Mouse (Mus musculus) liver, embryonic 14.5 days (tissue): ENCODE results near the gene Trib3. TPM values are rescaled to one million over a fixed set of nuclear protein-coding genes. Genes with fewer than 3 reads are reported as not detected.

ENCODE experiments used
- ATAC-seq: fragments of 200-750 bp; cut with Nextera tagmentation; 2 replicates; pipeline ENCODE4 v1.8.0; 2017; ENCODE audit warnings: moderate number of reproducible peaks, mild to moderate bottlenecking, moderate library complexity; ENCODE audit not compliant: insufficient read depth
- DNase-seq, 3 experiments: peaks; one replicate each; pipeline ENCODE4 v3.0.0-alpha.2; 2012 to 2013; ENCODE audit warnings: low read depth in 3 of 3, low spot score in 3 of 3
- H3K27ac ChIP-seq: fragments of 300-500 bp; sonication (generic); 2 replicates; pipeline ENCODE4 v1.5.1; 2014; ENCODE audit warnings: moderate library complexity, mild to moderate bottlenecking, control low read depth, inconsistent platforms
- H3K27me3 ChIP-seq: fragments of 300-500 bp; sonication (generic); 2 replicates; pipeline ENCODE4 v1.6.1; 2014; ENCODE audit warnings: mild to moderate bottlenecking, low read length, moderate library complexity; ENCODE audit not compliant: control insufficient read depth, insufficient read depth
- H3K36me3 ChIP-seq: fragments of 300-500 bp; sonication (generic); replicated peaks from 2 replicates; pipeline ENCODE4 v1.6.1; 2014; ENCODE audit warnings: low read depth; ENCODE audit not compliant: control insufficient read depth, insufficient read depth
- H3K4me1 ChIP-seq, 2 experiments: fragments of 200-500 bp in 1 of 2; fragments of 300-500 bp in 1 of 2; sonication (generic) in 1 of 2; replicated peaks; 2 replicates each; pipeline ENCODE4 v1.6.1; 2012 to 2014; ENCODE audit warnings: antibody characterized with exemption in 1 of 2, inconsistent platforms in 1 of 2, low read length in 1 of 2; ENCODE audit not compliant: control insufficient read depth in 2 of 2, insufficient read depth in 2 of 2
- H3K4me2 ChIP-seq: fragments of 300-500 bp; sonication (generic); 2 replicates; pipeline ENCODE4 v1.6.1; 2014; ENCODE audit warnings: low read depth, mild to moderate bottlenecking, control low read depth, moderate library complexity
- H3K4me3 ChIP-seq, 2 experiments: fragments of 200-500 bp in 1 of 2; fragments of 300-500 bp in 1 of 2; sonication (generic) in 1 of 2; 2 replicates each; pipeline ENCODE4 v1.5.1; 2012 to 2014; ENCODE audit warnings: low read depth in 2 of 2, low read length in 2 of 2, mild to moderate bottlenecking in 2 of 2, control low read depth in 1 of 2, inconsistent platforms in 1 of 2, moderate library complexity in 1 of 2; ENCODE audit not compliant: insufficient read depth in 1 of 2
- H3K9ac ChIP-seq: fragments of 300-500 bp; sonication (generic); replicated peaks from 2 replicates; pipeline ENCODE4 v1.6.1; 2014; ENCODE audit warnings: mild to moderate bottlenecking, control low read depth, moderate library complexity
- H3K9me3 ChIP-seq: fragments of 300-500 bp; sonication (generic); 2 replicates; pipeline ENCODE4 v1.6.1; 2016; ENCODE audit warnings: low read length, mixed read lengths; ENCODE audit not compliant: control insufficient read depth
- CTCF ChIP-seq: IDR thresholded peaks from 2 replicates; pipeline ENCODE4 v1.5.1; 2016; ENCODE audit warnings: antibody characterized with exemption, low read depth, control low read depth
- EP300 ChIP-seq: IDR thresholded peaks from 2 replicates; pipeline ENCODE4 v1.6.1; 2016; ENCODE audit warnings: antibody characterized with exemption, low read depth
- WGBS: fragments of 180-500 bp; shearing (Covaris S2); extraction: QIAGEN DNeasy Blood & Tissue Kit; methylation state at CpG from one replicate; pipeline ENCODE4 v1.1.7; 2014; ENCODE audit not compliant: insufficient replicate concordance; 5-methylcytosine and 5-hydroxymethylcytosine counted together
- polyA plus RNA-seq, 2 experiments: library from polyadenylated mRNA; depleted of rRNA in 1 of 2; stranded (reverse) in 1 of 2; unstranded in 1 of 2; fragments of >200 nt; fragmentation: Nextera tagmentation in 1 of 2; extraction: Ambion mirVana in 1 of 2; gene quantifications; 2 replicates each; pipeline versions ENCODE4 v1.2.1 to v1.2.3; 2012 to 2014

The Trib3 gene
- polyA plus RNA-seq, 2 experiments = 0.70 to 0.77 TPM

GRCm38 (mm10) chr2:152332101-152332825 lies 11.6 kb downstream of the Trib3 start, which contains the start of gene Rbck1:
Gene Rbck1 (minus strand): TSS chr2:152332653.
- no peaks in the 10 kb centered on the region for H3K9me3 ChIP-seq
- ATAC-seq = peak; percentile 94
- WGBS = under 1% methylated on average over 52 of the region's 54 CpGs

GRCm38 (mm10) chr2:152330858-152331423 lies 12.9 kb downstream of the Trib3 start:
- DNase-seq (no peak), ATAC-seq (no peak)
- no peaks in the 10 kb centered on the region for H3K9me3 ChIP-seq
- WGBS = 11% methylated on average over 7 of the region's 7 CpGs
- TF ChIP-seq EP300 = 0 out of 2 replicates have a peak, but pooled peaks have one; percentile 6
- TF ChIP-seq CTCF = peak; percentile 35
- H3K4me1 ChIP-seq = peaks cover 8 to 11% of the 10 kb centered on the region in 2 experiments
- peak overlapping the region; percentile 93 for H3K27ac ChIP-seq
- H3K4me2 ChIP-seq = peak overlapping the region; percentile 94
- peak overlapping the region; percentile 92 to 98 for H3K4me3 ChIP-seq
- peaks cover 8% of the 10 kb centered on the region for H3K36me3 ChIP-seq
- H3K27me3 ChIP-seq = no peaks in the 10 kb centered on the region
- H3K9ac ChIP-seq = peak overlapping the region; percentile 88

More at GRCm38 (mm10) chr2:152332101-152332825, 11.6 kb downstream of the Trib3 start, which contains the start of gene Rbck1:
- peak within 1 kb of the TSS; percentile 93 for H3K27ac ChIP-seq
- no peaks in the 10 kb centered on the region for H3K27me3 ChIP-seq
- peak within 1 kb of the TSS; percentile 92 to 98 for H3K4me3 ChIP-seq
- peak; percentile 84 to 87 (median 86) for DNase-seq
- H3K36me3 ChIP-seq = peaks cover 2% of the 10 kb centered on the region
- H3K4me1 ChIP-seq = peaks cover 8 to 11% of the 10 kb centered on the region in 2 experiments
- peak within 1 kb of the TSS; percentile 94 for H3K4me2 ChIP-seq
- peak within 1 kb of the TSS; percentile 88 for H3K9ac ChIP-seq
- no peak; the same call in 1 of the 2 replicates for TF ChIP-seq CTCF
- no peak for TF ChIP-seq EP300

DNA sequence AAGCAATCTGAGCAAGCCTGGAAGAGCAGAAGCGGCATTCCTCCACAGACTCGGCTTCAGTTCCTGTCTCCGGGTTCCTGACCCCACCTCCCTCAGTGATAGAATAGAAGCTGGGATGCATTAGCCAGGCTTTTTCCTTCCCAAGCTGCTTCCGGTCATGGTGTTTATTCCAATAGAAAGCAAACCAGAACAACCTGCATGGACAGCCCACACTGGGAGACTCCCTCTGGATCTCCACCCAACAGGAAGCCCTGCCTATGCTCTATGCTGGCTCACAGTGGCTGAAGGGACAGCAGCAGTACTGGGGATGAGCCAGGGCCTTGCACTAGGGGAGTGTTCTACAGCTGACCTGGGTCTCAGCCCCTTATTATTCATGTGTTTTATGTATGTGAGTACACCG lies 15.9 kb downstream of the Trib3 start:
- TF ChIP-seq CTCF = no peak
- Histone ChIP-seq H3K27me3 (no peaks in the 10 kb centered on the region), H3K27ac (no peak overlapping the region), H3K9me3 (no peaks in the 10 kb centered on the region), H3K36me3 (peaks cover 25% of the 10 kb centered on the region), H3K4me2 (no peak overlapping the region), H3K4me3 (no peak overlapping the region), H3K4me1 (peaks cover 8 to 11% of the 10 kb centered on the region in 2 experiments), H3K9ac (no peak overlapping the region)
- 70% methylated on average over 5 of the region's 5 CpGs for WGBS
- no peak for ATAC-seq
- DNase-seq = no peak

DNA sequence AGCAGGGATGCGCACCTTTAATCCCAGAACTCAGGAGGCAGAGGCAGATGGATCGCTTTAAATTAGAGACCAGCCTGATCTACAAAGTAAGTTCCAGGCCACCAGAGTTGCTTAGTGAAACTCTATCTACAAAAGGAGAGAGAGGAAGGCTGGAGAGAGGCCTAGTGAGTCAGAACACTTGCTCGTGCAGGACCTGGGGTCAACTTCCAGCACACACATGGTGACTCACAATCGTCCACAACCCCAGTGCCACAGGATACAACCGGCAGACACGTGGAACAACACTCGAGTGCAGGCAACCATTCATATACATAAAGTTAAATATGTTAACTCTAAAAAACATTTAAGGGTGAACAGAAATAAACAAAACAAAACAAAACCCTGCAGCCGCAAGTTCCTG lies 17.2 kb downstream of the Trib3 start:
- no peak overlapping the region for H3K4me3 ChIP-seq
- H3K27me3 ChIP-seq = no peaks in the 10 kb centered on the region
- peaks cover 6 to 11% of the 10 kb centered on the region in 2 experiments for H3K4me1 ChIP-seq
- WGBS = 79% methylated on average over 8 of the region's 8 CpGs
- no peak for DNase-seq
- TF ChIP-seq CTCF (no peak), EP300 (no peak)
- H3K4me2 ChIP-seq = no peak overlapping the region
- no peak for ATAC-seq
- peaks cover 30% of the 10 kb centered on the region for H3K36me3 ChIP-seq
- H3K9me3 ChIP-seq = no peaks in the 10 kb centered on the region
- H3K27ac ChIP-seq = no peak overlapping the region
- H3K9ac ChIP-seq = no peak overlapping the region

DNA sequence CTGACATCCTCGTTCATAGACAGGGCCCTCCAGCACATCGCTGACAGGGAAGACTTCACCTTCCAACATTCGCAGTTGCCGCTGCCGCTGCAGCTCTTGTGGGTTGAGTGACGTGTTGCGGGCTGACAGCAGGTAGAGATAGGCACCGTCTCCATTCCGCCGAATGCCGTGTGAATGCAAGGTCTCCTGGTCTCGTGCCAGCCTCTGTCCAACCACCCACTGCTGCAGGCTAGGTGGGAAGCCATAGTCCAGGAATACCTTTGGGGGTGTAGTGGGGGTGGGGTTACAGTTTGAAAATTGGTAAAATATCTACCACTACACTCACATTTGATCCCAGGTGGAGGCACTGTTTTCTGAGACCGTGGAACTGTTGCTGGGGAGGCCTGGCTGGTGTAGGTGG lies 17.7 kb downstream of the Trib3 start:
- H3K27me3 ChIP-seq = no peaks in the 10 kb centered on the region
- no peak overlapping the region for H3K4me2 ChIP-seq
- H3K4me1 ChIP-seq = peaks cover 6 to 9% of the 10 kb centered on the region in 2 experiments
- ATAC-seq (no peak), DNase-seq (no peak)
- no peak overlapping the region for H3K9ac ChIP-seq
- WGBS = 86% methylated on average over 13 of the region's 13 CpGs
- H3K36me3 ChIP-seq = peaks cover 31% of the 10 kb centered on the region
- no peak overlapping the region for H3K4me3 ChIP-seq
- TF ChIP-seq EP300 (no peak), CTCF (no peak)
- no peak overlapping the region for H3K27ac ChIP-seq
- no peaks in the 10 kb centered on the region for H3K9me3 ChIP-seq
